Mouse (Mus musculus): ENCODE data around the gene Agap2. TPM values are rescaled to one million over a fixed set of nuclear protein-coding genes. Genes with fewer than 3 reads are reported as not detected.

Gene Agap2
- 0.04 and 0.05 TPM in 2 replicates for polyA plus RNA-seq (2015; fragmentation: Nextera tagmentation; extraction: Ambion mirVana)

DNA sequence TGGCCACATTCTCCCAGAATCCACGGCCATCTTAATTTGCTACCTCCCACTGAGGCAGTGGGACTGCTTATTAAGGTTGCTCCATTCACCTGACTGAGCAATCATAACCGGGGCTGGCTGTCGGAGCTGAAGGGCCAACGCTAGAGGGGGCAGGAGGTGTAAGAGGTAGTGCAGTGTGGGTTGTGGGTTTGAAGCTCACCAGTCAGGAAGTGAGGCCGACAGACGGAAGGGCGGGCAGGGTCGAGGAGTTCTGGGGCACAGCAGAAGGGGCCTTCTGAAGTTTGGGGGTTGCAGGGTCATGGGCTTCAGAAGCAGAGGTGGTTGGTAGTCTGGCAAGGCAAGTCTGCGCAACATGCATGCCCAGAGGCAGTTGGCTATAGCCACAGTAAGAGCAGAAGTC is at the start of gene Agap2:
Gene Agap2 (plus strand): TSS at position 205 of the 400 bp plus-strand sequence.

DNA sequence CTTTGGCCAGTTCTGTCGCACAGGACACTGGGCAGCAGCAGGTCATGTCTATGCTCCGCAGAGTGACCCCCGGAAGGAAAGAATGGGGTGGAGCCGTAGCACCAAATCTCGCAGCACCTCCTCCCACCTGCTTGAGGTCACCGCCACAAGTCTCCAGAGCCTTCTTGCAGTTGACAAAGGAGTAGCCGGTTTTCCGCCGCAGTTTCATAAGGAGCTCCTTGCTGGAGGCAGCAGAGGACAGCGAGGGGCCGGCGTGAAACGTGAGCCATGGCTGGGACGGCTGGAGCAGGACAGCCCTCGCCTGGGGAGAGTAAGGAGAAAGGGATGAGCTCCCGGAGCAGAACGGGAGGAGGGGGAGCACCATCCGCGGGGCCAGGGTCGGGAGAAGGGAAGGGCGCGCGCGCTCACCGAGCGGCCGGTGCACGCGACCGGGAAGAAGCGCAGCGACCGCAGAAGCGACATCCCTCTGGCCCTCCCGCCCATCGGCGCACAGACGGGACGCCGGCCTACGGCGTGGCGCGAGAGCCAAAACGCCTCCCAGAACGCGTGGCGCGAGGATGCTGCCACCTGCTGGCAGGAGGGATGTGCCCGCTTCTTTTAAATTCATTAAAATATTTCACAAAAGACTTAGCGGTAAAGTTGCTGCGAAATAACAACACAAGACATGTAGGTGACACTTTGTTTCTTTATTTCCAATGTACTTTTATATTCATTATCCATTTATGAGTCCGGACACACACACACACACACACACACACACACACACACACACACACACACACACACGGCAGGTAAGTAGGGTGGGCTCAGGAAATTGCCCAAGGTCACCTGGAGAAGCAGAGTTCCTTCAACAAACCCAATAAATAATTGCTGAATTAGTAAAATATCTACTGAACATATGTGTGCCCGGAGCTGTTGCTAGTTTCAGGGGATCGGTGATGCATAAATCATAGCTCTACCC is 44.5 kb upstream of the Agap2 start, which contains the start of gene Tsfm:
Gene Tsfm (minus strand): TSS at position 505 of the 961 bp plus-strand sequence.

GRCm38 (mm10) chr10:127041274-127041766 is 33.8 kb upstream of the Agap2 start, which contains the start of the genes Mettl1 and Eef1akmt3:
TSS of gene Mettl1 (plus strand) at chr10:127041414.
TSS of gene Eef1akmt3 (minus strand) at chr10:127041513.

GRCm38 (mm10) chr10:127047954-127048353 is 27.1 kb upstream of the Agap2 start, which contains the start of gene Cyp27b1:
TSS of gene Cyp27b1 (plus strand) at chr10:127048250.

DNA sequence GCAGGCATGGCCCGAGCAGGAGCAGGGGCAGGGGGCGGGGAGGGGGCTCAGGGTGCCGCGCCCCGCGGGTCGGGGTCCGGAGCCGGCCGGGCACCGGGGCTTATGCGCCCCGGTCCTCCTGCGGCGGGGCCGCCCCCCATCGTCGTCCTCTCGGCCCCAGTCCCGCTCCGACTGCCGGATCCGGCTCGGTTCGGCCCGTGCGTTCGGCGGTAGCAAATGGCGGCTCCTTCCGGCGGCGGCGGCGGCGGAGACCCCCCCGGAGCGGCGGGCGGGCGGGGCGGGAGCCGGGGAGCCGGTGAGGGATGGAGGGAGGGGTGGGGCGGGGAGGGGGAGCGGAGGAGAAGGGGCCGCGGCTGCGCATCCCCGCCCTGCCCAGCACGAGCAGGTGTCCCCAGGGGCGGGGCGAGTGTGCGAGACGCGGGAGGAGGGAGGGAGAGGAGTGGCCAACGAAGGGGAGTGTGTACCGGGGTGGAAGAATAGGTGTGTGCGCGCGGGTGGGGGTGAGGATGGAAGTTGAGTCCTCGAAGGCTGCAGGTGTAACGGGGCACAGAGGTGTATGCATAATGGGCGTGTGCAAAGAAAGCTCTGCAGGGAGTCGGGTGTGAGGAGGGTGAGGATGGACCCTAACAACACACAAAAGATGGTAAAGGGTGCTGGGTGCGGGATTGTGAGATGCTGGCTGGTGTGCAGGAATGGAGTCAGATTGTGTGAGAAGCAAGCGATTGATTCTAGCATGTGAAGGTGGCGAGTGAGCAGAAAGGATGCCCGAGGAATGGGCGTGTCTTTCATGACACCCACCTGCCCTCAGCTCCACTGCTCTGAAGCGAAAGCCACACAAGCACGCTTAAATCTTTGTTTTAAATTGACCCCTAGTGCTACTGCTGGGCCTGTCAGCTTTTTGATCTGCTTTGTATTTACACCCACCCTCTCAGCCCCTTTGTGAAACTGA is 14.8 kb upstream of the Agap2 start, which contains the start of gene March9:
Gene March9 (minus strand): TSS at position 217 of the 949 bp plus-strand sequence.

DNA sequence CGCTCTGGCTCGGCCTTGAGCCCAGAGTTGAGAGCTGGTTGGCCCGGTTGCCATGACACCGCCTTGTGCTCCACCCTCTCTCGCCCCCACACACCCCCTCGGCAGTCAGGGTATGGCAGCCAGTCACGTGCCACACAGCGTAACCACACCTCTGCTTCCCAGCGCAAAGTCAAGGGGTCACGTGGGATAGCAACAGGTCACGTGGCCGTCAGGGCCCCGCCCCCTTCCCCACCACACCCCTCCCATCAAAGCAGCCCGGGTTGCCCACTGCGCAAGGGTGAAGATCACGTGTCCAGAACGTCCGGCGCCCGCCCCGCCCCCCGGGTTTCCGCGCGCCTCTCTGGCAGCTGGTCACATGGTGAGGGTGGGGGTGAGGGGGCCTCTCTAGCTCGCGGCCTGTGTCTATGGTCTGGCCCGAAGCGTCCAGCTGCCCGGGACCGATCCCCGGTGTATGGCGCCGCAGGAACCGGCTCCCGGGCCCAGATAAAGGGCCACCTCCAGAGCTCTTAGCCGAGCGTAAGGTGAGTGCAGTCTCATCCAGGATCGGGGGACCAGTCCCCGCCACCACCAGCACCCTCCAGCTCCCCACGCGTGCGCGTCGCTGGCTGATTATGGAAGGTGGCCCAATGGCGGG is 11.7 kb upstream of the Agap2 start, which contains the start of gene Cdk4:
Gene Cdk4 (plus strand): TSS at position 296 of the 634 bp plus-strand sequence.

GRCm38 (mm10) chr10:127070190-127071121 is 4.6 kb upstream of the Agap2 start, which contains the start of gene Tspan31:
TSS of gene Tspan31 (minus strand) at chr10:127070264.

DNA sequence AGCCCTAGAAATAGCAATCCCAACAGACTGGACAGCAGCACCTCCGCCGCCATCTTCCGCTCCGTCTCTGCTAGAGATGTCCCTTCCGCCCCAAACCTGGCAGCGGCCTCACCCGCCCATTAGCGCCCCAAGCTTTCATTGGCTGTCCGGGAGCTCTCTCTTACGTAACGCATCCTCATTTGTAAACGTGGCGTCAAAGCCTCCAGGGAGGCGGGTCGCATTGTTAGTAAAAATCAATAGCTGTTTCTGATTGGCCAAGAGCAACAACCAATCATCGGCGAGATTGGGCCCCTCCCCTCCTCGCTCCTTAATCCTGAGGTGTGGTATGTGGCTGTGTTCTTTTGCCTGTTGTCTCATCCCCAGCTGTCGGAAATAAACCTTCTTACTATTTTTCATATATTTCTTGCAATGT is 46.0 kb downstream of the Agap2 start, which contains the start of gene Os9:
Gene Os9 (minus strand): TSS at position 66 of the 412 bp plus-strand sequence.

Other genes with a start within 250 kb of the Agap2 start
- gene Atp23, start 173.9 kb upstream of the Agap2 start, polyA plus RNA-seq (2015; fragmentation: Nextera tagmentation; extraction: Ambion mirVana), result 8.4 and 8.6 TPM in 2 replicates
- 43.0 and 46.3 TPM in 2 replicates for gene Ctdsp2, start 96.6 kb upstream of the Agap2 start, polyA plus RNA-seq (2015; fragmentation: Nextera tagmentation; extraction: Ambion mirVana)
- gene Avil, start 74.6 kb upstream of the Agap2 start, polyA plus RNA-seq (2015; fragmentation: Nextera tagmentation; extraction: Ambion mirVana), result 0.11 and 0.12 TPM in 2 replicates
- gene Tsfm, start 44.4 kb upstream of the Agap2 start, polyA plus RNA-seq (2015; fragmentation: Nextera tagmentation; extraction: Ambion mirVana), result 62.9 and 72.7 TPM in 2 replicates
- 29.7 and 32.8 TPM in 2 replicates for gene Mettl1, start 33.9 kb upstream of the Agap2 start, polyA plus RNA-seq (2015; fragmentation: Nextera tagmentation; extraction: Ambion mirVana)
- gene Eef1akmt3, start 33.8 kb upstream of the Agap2 start, polyA plus RNA-seq (2015; fragmentation: Nextera tagmentation; extraction: Ambion mirVana), result 0.17 and 0.37 TPM in 2 replicates
- 0.10 and 0.21 TPM in 2 replicates for gene Cyp27b1, start 27.0 kb upstream of the Agap2 start, polyA plus RNA-seq (2015; fragmentation: Nextera tagmentation; extraction: Ambion mirVana)
- gene March9, start 15.1 kb upstream of the Agap2 start, polyA plus RNA-seq (2015; fragmentation: Nextera tagmentation; extraction: Ambion mirVana), result 0.16 and 0.19 TPM in 2 replicates
- 313 and 366 TPM in 2 replicates for gene Cdk4, start 11.8 kb upstream of the Agap2 start, polyA plus RNA-seq (2015; fragmentation: Nextera tagmentation; extraction: Ambion mirVana)
- gene Tspan31, start 5.0 kb upstream of the Agap2 start, polyA plus RNA-seq (2015; fragmentation: Nextera tagmentation; extraction: Ambion mirVana), result 63.3 and 77.1 TPM in 2 replicates
- gene Os9, start 45.8 kb downstream of the Agap2 start, polyA plus RNA-seq (2015; fragmentation: Nextera tagmentation; extraction: Ambion mirVana), result 36.3 and 44.1 TPM in 2 replicates
- gene B4galnt1, start 89.9 kb downstream of the Agap2 start, polyA plus RNA-seq (2015; fragmentation: Nextera tagmentation; extraction: Ambion mirVana), result 1.1 and 1.8 TPM in 2 replicates
- 1.7 and 2.8 TPM in 2 replicates for gene Slc26a10, start 105.4 kb downstream of the Agap2 start, polyA plus RNA-seq (2015; fragmentation: Nextera tagmentation; extraction: Ambion mirVana)
- 20.1 and 22.7 TPM in 2 replicates for gene Arhgef25, start 114.8 kb downstream of the Agap2 start, polyA plus RNA-seq (2015; fragmentation: Nextera tagmentation; extraction: Ambion mirVana)
- 30.4 and 37.8 TPM in 2 replicates for gene Dtx3, start 120.4 kb downstream of the Agap2 start, polyA plus RNA-seq (2015; fragmentation: Nextera tagmentation; extraction: Ambion mirVana)
- 7.4 and 9.7 TPM in 2 replicates for gene Pip4k2c, start 136.3 kb downstream of the Agap2 start, polyA plus RNA-seq (2015; fragmentation: Nextera tagmentation; extraction: Ambion mirVana)
- 0.39 and 0.58 TPM in 2 replicates for gene Kif5a, start 188.1 kb downstream of the Agap2 start, polyA plus RNA-seq (2015; fragmentation: Nextera tagmentation; extraction: Ambion mirVana)
- 134 and 144 TPM in 2 replicates for gene Dctn2, start 191.1 kb downstream of the Agap2 start, polyA plus RNA-seq (2015; fragmentation: Nextera tagmentation; extraction: Ambion mirVana)
- gene Mbd6, start 213.7 kb downstream of the Agap2 start, polyA plus RNA-seq (2015; fragmentation: Nextera tagmentation; extraction: Ambion mirVana), result 7.5 and 7.8 TPM in 2 replicates
- gene Mars, start 236.5 kb downstream of the Agap2 start, polyA plus RNA-seq (2015; fragmentation: Nextera tagmentation; extraction: Ambion mirVana), result 62.6 and 65.6 TPM in 2 replicates
- gene Arhgap9, start 246.7 kb downstream of the Agap2 start, polyA plus RNA-seq (2015; fragmentation: Nextera tagmentation; extraction: Ambion mirVana), result 3.8 and 5.7 TPM in 2 replicates

Measured in skeletal muscle tissue, postnatal 0 days (tissue).